Mouse (Mus musculus) T-cell, adult 66 days (primary cell): ENCODE measurements around the gene Olfr790. TPM values are rescaled to one million over a fixed set of nuclear protein-coding genes. Genes with fewer than 3 reads are reported as not detected.

ENCODE experiments used
- total RNA-seq, 2 experiments: library from RNA; stranded (reverse); gene quantifications; 3 replicates in 1 of 2; 4 replicates in 1 of 2; pipeline ENCODE4 v1.2.4; 2023

Gene Olfr790
- not detected for total RNA-seq

DNA sequence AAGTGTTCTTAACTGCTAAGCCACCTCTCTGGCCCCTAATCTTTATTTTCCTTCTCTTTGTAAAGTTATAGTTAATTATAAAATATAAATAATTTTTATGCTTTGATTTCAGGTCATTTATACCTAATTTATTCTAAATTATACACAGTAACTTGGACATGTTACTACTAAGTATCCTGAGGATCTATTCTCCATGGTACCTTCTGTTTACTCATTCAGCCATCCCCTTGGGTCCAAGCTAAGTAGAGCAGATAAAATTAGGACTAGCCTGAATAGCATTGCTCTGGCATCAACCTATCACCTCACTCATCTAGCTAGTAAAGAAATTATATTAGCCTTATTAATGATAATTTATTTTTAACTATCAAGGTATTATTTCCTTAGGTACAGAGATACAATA is at the start of gene Olfr790:
Olfr790 (plus strand) TSS at position 301 of the 400 bp plus-strand sequence.

DNA sequence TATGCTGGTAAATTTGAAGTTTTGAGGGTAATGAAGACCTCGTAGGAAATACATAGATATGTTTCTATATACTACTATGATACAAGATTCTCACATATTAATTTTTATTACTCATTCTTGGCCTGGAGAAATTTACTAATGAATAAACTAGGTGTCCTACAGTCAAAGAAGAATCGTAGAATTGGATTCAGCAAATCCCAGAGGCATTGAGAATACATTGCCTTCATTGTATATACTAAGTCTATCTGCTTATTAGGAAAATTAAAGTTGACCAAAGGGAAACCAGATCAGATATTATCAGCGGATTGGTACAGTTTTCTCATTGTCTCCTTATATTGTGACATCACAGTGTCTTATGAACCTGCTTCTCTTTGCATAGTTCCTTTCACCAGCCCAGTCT is 36.7 kb upstream of the Olfr790 start, which contains the start of gene Olfr787:
Olfr787 (plus strand) TSS at position 301 of the 400 bp plus-strand sequence.

DNA sequence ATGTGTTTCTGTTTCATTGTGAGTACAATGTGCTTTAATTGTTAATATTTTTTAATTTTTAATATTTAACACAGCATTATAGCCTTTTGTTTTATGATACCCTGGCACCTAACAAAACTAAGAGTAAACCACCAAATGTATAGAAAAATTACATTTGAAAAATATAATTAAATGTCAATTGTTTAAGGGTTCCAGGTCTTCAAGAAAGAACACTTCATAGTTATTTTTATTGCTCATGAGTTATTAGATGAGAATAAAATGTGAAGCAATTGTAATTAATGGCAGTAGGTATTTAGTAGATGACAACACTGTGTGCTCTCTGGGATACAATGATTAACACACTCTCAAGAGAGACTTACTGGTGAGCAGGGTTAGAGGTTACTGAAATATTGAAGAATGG is 27.6 kb upstream of the Olfr790 start, which contains the start of gene Olfr788:
Olfr788 (plus strand) TSS at position 301 of the 400 bp plus-strand sequence.

DNA sequence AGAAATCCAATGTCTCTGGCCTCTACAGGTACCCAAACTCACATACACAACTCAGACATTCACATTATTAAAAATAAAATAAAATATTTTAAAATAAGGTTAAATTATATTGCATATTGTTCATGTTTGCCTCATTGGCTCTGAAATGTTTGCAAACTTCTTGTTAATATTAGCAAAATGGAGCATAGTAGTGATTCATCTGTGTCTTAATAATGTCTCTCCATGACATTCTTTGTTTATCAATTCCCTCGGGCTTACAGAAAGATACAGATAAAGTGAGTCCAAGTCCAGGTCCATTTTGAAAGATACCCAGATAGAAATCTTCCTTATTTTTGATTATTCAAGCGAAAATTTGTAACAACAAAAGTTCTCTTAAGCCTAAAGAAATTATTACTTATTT is 13.8 kb upstream of the Olfr790 start, which contains the start of gene Olfr789:
Olfr789 (plus strand) TSS at position 301 of the 400 bp plus-strand sequence.

DNA sequence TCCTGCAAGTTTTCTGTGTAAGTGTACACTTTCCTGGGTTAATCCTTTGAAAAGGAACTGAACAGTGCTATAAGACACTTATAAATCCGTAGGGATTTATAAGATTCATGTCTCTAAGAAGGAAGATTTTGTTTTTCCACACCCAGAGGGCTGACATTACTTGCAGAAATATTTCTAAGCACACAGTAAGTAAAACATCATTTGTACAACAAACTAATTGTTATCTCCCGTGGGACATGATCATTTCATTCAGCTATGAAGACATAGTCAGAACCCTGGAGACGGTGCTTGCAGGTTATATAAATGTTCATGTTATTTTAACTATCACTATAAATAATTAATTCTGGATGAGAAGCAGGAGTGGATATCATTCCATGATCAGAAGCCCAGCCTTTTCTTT is 23.2 kb downstream of the Olfr790 start, which contains the start of gene Olfr791:
Olfr791 (plus strand) TSS at position 301 of the 400 bp plus-strand sequence.

DNA sequence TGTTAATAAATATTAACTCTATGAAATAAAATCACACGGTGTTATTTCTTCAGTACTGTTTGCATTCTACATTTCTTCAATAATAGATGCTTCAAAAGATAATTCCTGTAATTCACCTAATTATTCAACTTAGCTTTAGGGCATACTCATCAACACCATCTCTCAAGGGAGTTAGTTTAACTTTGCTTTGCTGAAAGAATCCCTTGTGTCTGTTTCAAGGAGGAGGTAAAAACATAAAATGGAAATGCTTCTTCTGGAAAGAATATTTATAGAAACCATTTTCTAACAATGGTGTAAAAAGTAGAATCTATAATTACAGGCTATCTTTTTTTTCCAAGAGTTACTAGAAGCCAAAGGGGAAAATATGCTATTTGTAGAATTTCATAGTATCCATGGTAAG is 40.6 kb downstream of the Olfr790 start, which contains the start of gene Olfr792:
Olfr792 (plus strand) TSS at position 301 of the 400 bp plus-strand sequence.

Other genes starting within 250 kb of the Olfr790 start
- not detected for gene Olfr776, start 239.4 kb upstream of the Olfr790 start, total RNA-seq
- gene Olfr777, start 227.0 kb upstream of the Olfr790 start, total RNA-seq, result not detected
- not detected for gene Olfr780, start 180.4 kb upstream of the Olfr790 start, total RNA-seq
- not detected for gene Olfr781, start 169.6 kb upstream of the Olfr790 start, total RNA-seq
- gene Olfr782, start 149.6 kb upstream of the Olfr790 start, total RNA-seq, result not detected
- under 1 TPM in 1 of 2 experiments, not detected in 1; 0.18 TPM for gene Olfr784, start 114.4 kb upstream of the Olfr790 start, total RNA-seq
- not detected for gene Olfr785, start 93.1 kb upstream of the Olfr790 start, total RNA-seq
- gene Olfr786, start 71.2 kb upstream of the Olfr790 start, total RNA-seq, result not detected
- not detected for gene Olfr787, start 36.6 kb upstream of the Olfr790 start, total RNA-seq
- gene Olfr788, start 27.5 kb upstream of the Olfr790 start, total RNA-seq, result not detected
- gene Olfr789, start 13.7 kb upstream of the Olfr790 start, total RNA-seq, result not detected
- not detected for gene Olfr791, start 23.3 kb downstream of the Olfr790 start, total RNA-seq
- gene Olfr792, start 40.7 kb downstream of the Olfr790 start, total RNA-seq, result not detected
- not detected for gene Olfr794, start 69.2 kb downstream of the Olfr790 start, total RNA-seq
- not detected for gene Olfr796, start 114.1 kb downstream of the Olfr790 start, total RNA-seq
- not detected for gene Olfr798, start 129.4 kb downstream of the Olfr790 start, total RNA-seq
- not detected for gene Olfr799, start 139.0 kb downstream of the Olfr790 start, total RNA-seq
- not detected for gene Olfr800, start 159.2 kb downstream of the Olfr790 start, total RNA-seq
- not detected for gene Olfr801, start 175.4 kb downstream of the Olfr790 start, total RNA-seq
- gene Olfr802, start 189.7 kb downstream of the Olfr790 start, total RNA-seq, result not detected
- not detected for gene Olfr803, start 195.8 kb downstream of the Olfr790 start, total RNA-seq
- not detected for gene Olfr804, start 204.7 kb downstream of the Olfr790 start, total RNA-seq
- gene Olfr805, start 230.9 kb downstream of the Olfr790 start, total RNA-seq, result not detected
- not detected for gene Olfr806, start 243.4 kb downstream of the Olfr790 start, total RNA-seq